Mouse (Mus musculus): ENCODE data around the gene Amhr2.

DNA sequence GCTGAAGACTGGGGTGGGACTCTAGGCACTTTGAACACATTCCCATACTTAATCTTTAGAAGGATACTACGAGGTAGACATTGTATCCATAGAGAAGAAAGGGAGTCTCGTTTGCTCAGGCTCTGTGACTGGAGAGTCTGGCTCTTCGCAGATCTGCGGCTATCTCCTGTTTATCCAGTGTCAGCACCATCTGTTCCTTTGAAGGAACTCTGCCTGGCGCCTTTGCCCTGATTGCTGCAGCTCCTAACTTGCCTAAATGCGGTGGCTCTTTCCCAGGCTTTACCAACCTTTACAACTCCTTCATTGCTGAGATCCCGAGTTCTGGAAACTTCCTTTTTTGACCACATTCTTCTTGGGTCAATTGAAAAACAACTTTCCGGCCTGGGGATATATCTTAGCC is 4.2 kb downstream of the Amhr2 start:
- TF ChIP-seq GATA1 (IDR thresholded peaks at IDR 0.05; ENCODE audit: low read length) (no peak), TAL1 (IDR thresholded peaks at IDR 0.05; ENCODE audit: low read length) (no peak)
